Mouse (Mus musculus): Measurements from ENCODE around the gene Shc2. TPM values are rescaled to one million over a fixed set of nuclear protein-coding genes. Genes with fewer than 3 reads are reported as not detected.
A peak's percentile ranks its signal among the peaks of the same experiment; 100 is the strongest.

Gene Shc2
- polyA plus RNA-seq, 1 experiment from 2014 or later = 11.7 TPM

DNA sequence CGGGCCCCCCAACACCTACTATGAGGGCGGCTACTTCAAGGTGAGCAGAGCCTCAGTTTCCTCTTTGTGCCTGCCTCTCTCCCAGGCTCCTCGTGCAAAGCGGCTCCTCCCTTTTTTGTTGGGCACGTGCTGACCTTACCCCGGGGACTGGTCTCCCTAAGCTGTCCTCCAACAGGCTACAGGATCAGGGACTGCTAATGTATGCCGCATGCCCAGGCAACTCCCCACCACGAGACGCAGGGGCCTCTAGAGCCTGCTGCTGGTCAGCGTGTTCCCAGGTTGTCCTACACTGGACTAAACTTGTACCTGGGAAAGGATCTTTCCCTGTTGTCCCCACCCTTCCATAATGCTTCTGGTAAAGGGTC lies 44.8 kb upstream of the Shc2 start:
- Histone ChIP-seq H3K9ac (ENCODE audit: low read depth, low read length) (peak overlapping the region; percentile 83), H3K4me1 (replicated peaks; ENCODE audit: control insufficient read depth, insufficient read depth, low read length) (peaks cover 10% of the 10 kb centered on the region), H3K36me3 (ENCODE audit: control insufficient read depth, insufficient read depth, low read length) (peaks cover 11% of the 10 kb centered on the region; the same call in 1 of the 2 replicates), H3K4me2 (replicated peaks; ENCODE audit: low read depth, low read length) (peak overlapping the region; percentile 54), H3K4me3 (ENCODE audit: low read depth, low read length) (peak overlapping the region; percentile 85), H3K27ac (ENCODE audit: low read depth, low read length) (peak overlapping the region; percentile 30; the same call in 1 of the 2 replicates), H3K27me3 (ENCODE audit: control insufficient read depth, insufficient read depth, low read length) (no peaks in the 10 kb centered on the region), H3K9me3 (ENCODE audit: control insufficient read depth, low read length) (no peaks in the 10 kb centered on the region)
- DNase-seq (ENCODE audit: low spot score) = peak; percentile 39
- WGBS = 0% methylated on average over 10 of the region's 10 CpGs
- no peak; the same call in 1 of the 2 replicates for ATAC-seq (ENCODE audit: low FRiP score)

DNA sequence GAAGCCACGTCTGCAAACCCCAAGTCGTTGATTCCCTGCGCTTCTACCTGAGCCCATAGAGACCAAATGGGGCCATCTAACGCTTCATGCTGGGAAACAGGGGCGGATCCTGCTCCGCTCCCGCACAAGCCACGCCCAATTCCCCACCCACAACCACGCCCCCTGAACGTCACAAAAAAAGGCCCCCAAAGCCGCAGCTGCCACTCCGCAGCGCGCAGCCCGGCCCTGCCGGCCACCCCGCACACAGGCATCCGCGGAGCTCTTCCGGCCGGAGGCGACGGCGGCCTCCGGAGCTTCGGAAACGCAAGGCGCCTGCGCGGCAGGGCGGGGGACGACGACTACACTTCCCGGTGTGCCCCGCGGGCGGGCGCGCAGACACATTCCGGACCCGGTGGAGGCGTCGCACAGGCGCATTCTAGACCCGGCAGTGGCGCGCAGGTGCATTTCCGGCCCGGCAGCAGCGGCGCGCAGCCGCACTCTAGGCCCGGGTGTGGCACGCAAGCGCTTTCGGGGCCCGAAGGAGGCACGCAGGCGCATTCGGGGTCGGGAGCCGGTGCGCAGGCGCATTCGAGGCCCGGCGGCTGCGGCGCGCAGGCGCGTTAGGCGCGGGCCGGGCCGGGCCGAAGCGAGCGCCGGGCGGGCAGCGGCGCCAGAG lies 44.0 kb upstream of the Shc2 start, which contains the start of gene Cdc34:
Gene Cdc34, plus strand, starts transcription at position 605 of the 655 bp plus-strand sequence.
- H3K27ac ChIP-seq (ENCODE audit: low read depth, low read length) = peak within 1 kb of the TSS; percentile 72
- no peaks in the 10 kb centered on the region for H3K9me3 ChIP-seq (ENCODE audit: control insufficient read depth, low read length)
- peaks cover 7% of the 10 kb centered on the region; the same call in 1 of the 2 replicates for H3K36me3 ChIP-seq (ENCODE audit: control insufficient read depth, insufficient read depth, low read length)
- under 1% methylated on average over 70 of the region's 84 CpGs for WGBS
- DNase-seq (ENCODE audit: low spot score) (peak; percentile 97), ATAC-seq (ENCODE audit: low FRiP score) (peak; percentile 95)
- H3K9ac ChIP-seq (ENCODE audit: low read depth, low read length) = peak within 1 kb of the TSS; percentile 83
- no peaks in the 10 kb centered on the region for H3K27me3 ChIP-seq (ENCODE audit: control insufficient read depth, insufficient read depth, low read length)
- H3K4me3 ChIP-seq (ENCODE audit: low read depth, low read length) = peak within 1 kb of the TSS; percentile 85
- H3K4me1 ChIP-seq (replicated peaks; ENCODE audit: control insufficient read depth, insufficient read depth, low read length) = peaks cover 10% of the 10 kb centered on the region
- H3K4me2 ChIP-seq (replicated peaks; ENCODE audit: low read depth, low read length) = peak within 1 kb of the TSS; percentile 54

- H3K27me3 ChIP-seq (ENCODE audit: control insufficient read depth, insufficient read depth, low read length) = no peaks in the 10 kb centered on the region
- WGBS = 37% methylated on average over 11 of the region's 11 CpGs
- no peaks in the 10 kb centered on the region for H3K9me3 ChIP-seq (ENCODE audit: control insufficient read depth, low read length)
Measured at GRCm38 (mm10) chr10:79680606-79681495, 43.1 kb upstream of the Shc2 start.

DNA sequence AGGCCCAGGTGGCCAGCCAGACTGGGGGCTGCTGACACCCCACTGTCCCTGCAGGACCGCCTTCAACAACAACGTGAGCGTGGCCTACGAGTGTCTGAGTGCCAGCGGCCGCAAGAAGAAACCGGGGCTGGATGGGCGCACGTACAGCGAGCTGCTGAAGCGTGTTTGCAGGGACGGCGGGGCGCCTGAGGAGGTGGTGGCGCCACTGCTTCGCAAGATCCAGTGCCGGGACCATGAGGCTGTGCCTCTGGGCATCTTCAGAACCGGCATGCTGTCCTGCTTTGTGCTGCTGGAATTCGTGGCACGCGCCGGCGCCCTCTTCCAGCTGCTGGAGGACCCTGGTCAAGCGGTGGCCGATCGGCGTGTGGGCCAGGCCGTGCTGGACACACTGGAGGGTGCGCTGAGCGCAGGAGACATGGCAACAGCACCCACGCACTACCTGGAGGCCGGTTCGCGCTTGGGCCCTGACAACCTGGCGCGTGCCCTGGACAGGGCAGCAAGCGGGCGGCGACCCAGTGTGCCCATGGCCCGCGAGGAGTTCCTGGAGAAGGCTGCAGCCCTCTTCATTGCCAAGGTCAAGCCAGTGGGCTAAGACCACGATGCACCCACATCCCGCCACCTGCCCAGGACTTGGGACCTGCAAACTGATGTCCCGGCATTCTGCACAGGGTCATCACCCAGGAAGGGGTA lies 37.8 kb upstream of the Shc2 start:
- DNase-seq (ENCODE audit: low spot score) (no peak), ATAC-seq (ENCODE audit: low FRiP score) (no peak)
- H3K4me3 ChIP-seq (ENCODE audit: low read depth, low read length) = no peak overlapping the region
- peaks cover 4% of the 10 kb centered on the region for H3K4me1 ChIP-seq (replicated peaks; ENCODE audit: control insufficient read depth, insufficient read depth, low read length)
- H3K27ac ChIP-seq (ENCODE audit: low read depth, low read length) = no peak overlapping the region
- no peaks in the 10 kb centered on the region for H3K9me3 ChIP-seq (ENCODE audit: control insufficient read depth, low read length)
- no peak overlapping the region for H3K4me2 ChIP-seq (replicated peaks; ENCODE audit: low read depth, low read length)
- 52% methylated on average over 43 of the region's 44 CpGs for WGBS
- no peaks in the 10 kb centered on the region for H3K27me3 ChIP-seq (ENCODE audit: control insufficient read depth, insufficient read depth, low read length)
- no peak overlapping the region for H3K9ac ChIP-seq (ENCODE audit: low read depth, low read length)
- H3K36me3 ChIP-seq (ENCODE audit: control insufficient read depth, insufficient read depth, low read length) = 0 out of 2 replicates have a peak, but pooled peaks cover 3% of the 10 kb centered on the region

More at GRCm38 (mm10) chr10:79680606-79681495, 43.1 kb upstream of the Shc2 start:
- Histone ChIP-seq H3K4me1 (replicated peaks; ENCODE audit: control insufficient read depth, insufficient read depth, low read length) (peaks cover 10% of the 10 kb centered on the region), H3K36me3 (ENCODE audit: control insufficient read depth, insufficient read depth, low read length) (0 out of 2 replicates have a peak, but pooled peaks cover 3% of the 10 kb centered on the region), H3K4me3 (ENCODE audit: low read depth, low read length) (peak overlapping the region; percentile 85), H3K4me2 (replicated peaks; ENCODE audit: low read depth, low read length) (peak overlapping the region; percentile 51), H3K27ac (ENCODE audit: low read depth, low read length) (peak overlapping the region; percentile 72), H3K9ac (ENCODE audit: low read depth, low read length) (0 out of 2 replicates have a peak overlapping the region, but pooled peaks have one; percentile 40)
- peak; percentile 51 for ATAC-seq (ENCODE audit: low FRiP score)
- DNase-seq (ENCODE audit: low spot score) = no peak

DNA sequence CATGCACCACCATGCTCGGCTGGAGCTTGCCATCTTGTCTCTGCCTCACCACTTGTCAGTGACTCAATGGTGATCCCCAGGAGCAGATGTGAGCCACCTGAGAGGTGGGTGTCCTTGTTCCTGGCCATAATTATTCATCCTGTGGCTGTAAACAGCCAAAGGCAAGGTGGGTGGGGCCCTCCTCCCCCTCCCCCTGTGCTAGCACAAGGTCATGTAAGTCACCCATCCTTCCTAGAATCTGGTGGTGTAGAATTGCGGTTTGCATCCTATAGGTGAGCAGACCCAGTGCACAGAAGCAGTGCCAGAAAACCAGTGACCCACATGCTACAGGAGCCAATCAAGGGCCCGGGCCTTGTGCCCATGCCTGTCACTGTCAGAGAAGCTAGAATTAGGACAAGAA lies 35.3 kb upstream of the Shc2 start:
- ATAC-seq (ENCODE audit: low FRiP score) (no peak), DNase-seq (ENCODE audit: low spot score) (no peak)
- WGBS = 85% methylated on average over 3 of the region's 3 CpGs
- Histone ChIP-seq H3K4me1 (replicated peaks; ENCODE audit: control insufficient read depth, insufficient read depth, low read length) (peaks cover 6% of the 10 kb centered on the region), H3K27me3 (ENCODE audit: control insufficient read depth, insufficient read depth, low read length) (no peaks in the 10 kb centered on the region), H3K9ac (ENCODE audit: low read depth, low read length) (no peak overlapping the region), H3K4me3 (ENCODE audit: low read depth, low read length) (no peak overlapping the region), H3K36me3 (ENCODE audit: control insufficient read depth, insufficient read depth, low read length) (0 out of 2 replicates have a peak, but pooled peaks cover 3% of the 10 kb centered on the region), H3K4me2 (replicated peaks; ENCODE audit: low read depth, low read length) (no peak overlapping the region), H3K9me3 (ENCODE audit: control insufficient read depth, low read length) (no peaks in the 10 kb centered on the region), H3K27ac (ENCODE audit: low read depth, low read length) (no peak overlapping the region)

DNA sequence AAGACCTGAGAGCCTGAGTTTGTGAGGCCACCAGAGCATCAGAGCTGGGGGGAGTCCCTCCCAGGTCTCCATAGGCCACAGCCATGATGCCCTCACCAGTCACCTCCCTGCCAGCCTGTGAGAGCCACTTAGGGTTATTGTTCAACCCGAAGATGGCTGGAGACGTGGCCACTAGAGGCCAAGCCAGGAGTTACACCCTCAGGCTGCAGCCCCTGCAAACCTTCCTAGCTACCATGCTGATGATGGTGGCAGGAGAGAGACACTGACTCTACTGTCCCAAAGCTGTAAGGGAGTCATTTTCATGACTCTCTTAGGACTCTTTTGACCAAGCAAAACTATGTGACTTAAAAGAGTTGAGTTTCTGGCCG lies 34.4 kb upstream of the Shc2 start:
- Histone ChIP-seq H3K4me2 (replicated peaks; ENCODE audit: low read depth, low read length) (no peak overlapping the region), H3K27ac (ENCODE audit: low read depth, low read length) (no peak overlapping the region)

DNA sequence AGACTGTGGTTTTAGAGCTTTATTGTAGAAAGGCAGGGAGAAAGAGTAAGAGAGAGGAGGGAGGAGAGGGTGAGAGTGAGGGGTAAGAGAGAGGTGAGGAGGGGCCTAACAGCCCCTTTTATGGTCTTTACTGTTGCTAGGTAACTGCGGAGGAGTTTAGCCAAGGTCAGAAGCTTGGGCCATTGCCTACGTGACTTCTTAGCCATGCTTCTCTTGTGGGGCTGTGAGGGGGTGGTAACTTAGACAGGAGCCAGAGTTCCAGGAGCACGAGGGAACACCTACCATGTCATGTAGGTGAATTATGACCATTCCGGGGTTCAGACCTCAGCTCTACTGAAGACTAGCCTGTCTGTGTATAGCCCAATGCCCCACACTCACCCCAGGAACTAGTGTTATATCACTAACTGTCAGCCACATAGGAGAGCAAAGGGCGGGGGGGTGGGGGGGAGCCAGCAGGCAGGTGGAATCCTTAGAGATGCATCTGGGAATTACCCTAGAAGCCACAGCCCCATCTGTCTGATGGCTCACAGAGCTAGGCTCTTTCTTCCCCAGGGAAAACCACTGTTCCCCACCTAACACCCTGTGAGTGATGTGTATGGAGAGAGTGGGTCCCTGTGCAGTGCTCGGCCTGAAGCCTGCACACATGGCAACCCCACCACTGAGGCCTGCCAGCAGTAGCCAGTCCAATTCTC lies 33.8 kb upstream of the Shc2 start:
- no peak overlapping the region for H3K27ac ChIP-seq (ENCODE audit: low read depth, low read length)
- no peak for DNase-seq (ENCODE audit: low spot score)
- H3K4me2 ChIP-seq (replicated peaks; ENCODE audit: low read depth, low read length) = no peak overlapping the region
- 68% methylated on average over 6 of the region's 6 CpGs for whole genome bisulfite sequencing
- ATAC-seq (ENCODE audit: low FRiP score) = no peak
- no peak overlapping the region for H3K4me3 ChIP-seq (ENCODE audit: low read depth, low read length)
- no peak overlapping the region for H3K9ac ChIP-seq (ENCODE audit: low read depth, low read length)
- peaks cover 6% of the 10 kb centered on the region for H3K4me1 ChIP-seq (replicated peaks; ENCODE audit: control insufficient read depth, insufficient read depth, low read length)
- H3K27me3 ChIP-seq (ENCODE audit: control insufficient read depth, insufficient read depth, low read length) = no peaks in the 10 kb centered on the region
- H3K9me3 ChIP-seq (ENCODE audit: control insufficient read depth, low read length) = no peaks in the 10 kb centered on the region
- H3K36me3 ChIP-seq (ENCODE audit: control insufficient read depth, insufficient read depth, low read length) = 0 out of 2 replicates have a peak, but pooled peaks cover 3% of the 10 kb centered on the region

More for the DNA sequence above, 34.4 kb upstream of the Shc2 start:
- Histone ChIP-seq H3K4me1 (replicated peaks; ENCODE audit: control insufficient read depth, insufficient read depth, low read length) (peaks cover 6% of the 10 kb centered on the region), H3K9me3 (ENCODE audit: control insufficient read depth, low read length) (no peaks in the 10 kb centered on the region), H3K4me3 (ENCODE audit: low read depth, low read length) (no peak overlapping the region), H3K27me3 (ENCODE audit: control insufficient read depth, insufficient read depth, low read length) (no peaks in the 10 kb centered on the region), H3K36me3 (ENCODE audit: control insufficient read depth, insufficient read depth, low read length) (0 out of 2 replicates have a peak, but pooled peaks cover 3% of the 10 kb centered on the region), H3K9ac (ENCODE audit: low read depth, low read length) (no peak overlapping the region)
- DNase-seq (ENCODE audit: low spot score) (no peak), ATAC-seq (ENCODE audit: low FRiP score) (no peak)
- 66% methylated on average over 3 of the region's 3 CpGs for WGBS
